Mouse (Mus musculus): ENCODE data around the gene Ube2g2.

DNA sequence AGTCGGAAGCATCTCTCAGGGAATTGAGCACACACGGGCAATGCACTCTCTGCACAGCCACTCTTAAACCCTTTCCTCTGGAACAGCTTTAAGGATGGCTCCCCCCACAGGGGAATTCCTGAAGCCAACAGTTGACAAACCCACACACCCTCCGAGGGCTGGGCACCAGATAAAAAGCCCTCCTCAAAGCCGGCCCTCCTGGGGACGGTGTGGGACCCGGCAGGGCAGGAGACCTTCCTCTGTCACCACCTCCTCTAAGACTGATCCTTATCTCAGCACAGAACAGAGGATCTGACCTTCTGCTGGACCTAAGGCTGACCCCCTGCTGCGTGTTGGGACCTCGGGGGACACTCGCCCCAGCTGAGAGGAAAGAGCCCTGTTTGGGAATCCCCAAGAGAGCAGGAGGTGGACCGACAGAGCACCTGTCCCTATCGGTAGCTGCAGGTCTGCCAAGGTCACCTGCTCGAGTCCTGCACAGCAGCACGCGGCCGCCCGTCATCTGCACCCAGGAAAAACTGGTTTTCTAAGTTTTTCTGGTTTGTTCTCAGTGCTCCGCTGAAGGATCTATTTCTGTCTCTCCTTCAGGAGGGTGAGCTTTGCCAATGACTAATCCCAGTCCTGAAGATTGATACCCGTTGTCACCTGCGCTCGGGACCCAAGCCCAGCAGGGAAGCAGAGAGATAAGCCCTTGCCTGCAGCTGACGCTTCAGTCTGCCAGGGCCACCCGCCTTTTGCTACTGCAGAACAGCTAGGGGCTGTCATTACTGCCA lies 64.0 kb downstream of the Ube2g2 start, which contains the start of gene Tspear:
- TF ChIP-seq CTCF (IDR thresholded peaks at IDR 0.05; ENCODE audit: extremely low read depth, insufficient read depth, low read length) (no peak), POLR2A (IDR thresholded peaks at IDR 0.05; ENCODE audit: extremely low read depth, insufficient read depth, low read length) (no peak)
